Mouse (Mus musculus): Measurements from ENCODE around the gene Ovol1.

GRCm38 (mm10) chr19:5572331-5573125, 12.1 kb upstream of the Ovol1 start:
- TF ChIP-seq POLR2A (IDR thresholded peaks at IDR 0.05; ENCODE audit: extremely low read depth, insufficient read depth, low read length) (no peak), CTCF (IDR thresholded peaks at IDR 0.05; ENCODE audit: low read depth, low read length) (no peak)
